Mouse (Mus musculus): Measurements from ENCODE around the gene Sf1.

Sf1 gene

GRCm38 (mm10) chr19:6423241-6423640, 59.8 kb downstream of the Sf1 start:
- no peak for DNase-seq

DNA sequence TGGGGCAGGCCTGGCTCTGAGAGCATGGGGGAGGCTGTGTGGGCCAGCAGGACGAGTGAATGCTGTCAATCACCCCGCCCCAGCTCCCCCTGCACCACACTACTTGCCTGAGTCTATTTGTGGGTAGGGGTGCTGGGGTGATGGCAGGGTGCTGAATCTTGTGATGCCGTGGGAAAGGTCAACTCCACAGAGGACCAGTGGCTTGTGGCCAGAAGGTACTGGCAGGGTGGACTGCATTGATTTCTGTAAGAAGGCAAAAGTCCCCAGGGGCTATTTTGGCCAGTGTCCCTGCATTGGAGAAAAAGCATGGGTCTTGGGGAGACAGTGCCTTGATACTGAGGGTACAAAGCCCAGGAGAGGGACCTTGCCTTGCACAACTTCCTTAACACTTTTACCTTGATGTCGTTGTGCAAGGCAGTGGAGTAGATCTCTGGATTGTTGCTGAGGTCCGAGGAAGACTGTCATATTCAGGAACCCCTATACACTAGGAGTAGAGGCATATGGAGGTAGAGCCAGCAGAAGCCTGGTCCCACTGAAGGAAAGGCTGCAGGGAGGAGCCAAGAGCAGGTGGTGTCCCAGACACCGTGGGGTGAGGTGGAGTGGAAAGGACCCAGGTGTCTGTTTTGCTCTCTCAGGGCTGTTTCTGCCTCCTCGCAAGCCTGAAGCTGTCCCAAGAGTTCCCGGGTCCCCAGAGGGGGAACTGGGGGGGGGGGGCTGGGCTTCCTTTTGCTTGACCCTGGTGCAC, 60.8 kb downstream of the Sf1 start:
- no peak for DNase-seq

GRCm38 (mm10) chr19:6425595-6425994, 62.1 kb downstream of the Sf1 start:
- no peak for DNase-seq

- DNase-seq: peak; percentile 40
Measured at GRCm38 (mm10) chr19:6426703-6427500, 63.4 kb downstream of the Sf1 start.

Measured in thymus, postnatal 14 days (tissue).